Mouse (Mus musculus) cortical plate, adult 2 months (tissue): ENCODE data around the gene P3h2. TPM values are rescaled to one million over a fixed set of nuclear protein-coding genes. Genes with fewer than 3 reads are reported as not detected.

Experiments used
- H3K27ac ChIP-seq: fragments of 200-500 bp; 2 replicates; pipeline ENCODE4 v1.5.1; 2012; ENCODE audit warnings: low read length, control low read depth, inconsistent platforms; ENCODE audit not compliant: insufficient read depth
- H3K4me1 ChIP-seq: fragments of 200-500 bp; 2 replicates; pipeline ENCODE4 v1.6.1; 2011; ENCODE audit warnings: low read length; ENCODE audit not compliant: control insufficient read depth, insufficient read depth
- H3K4me3 ChIP-seq: fragments of 200-500 bp; 2 replicates; pipeline ENCODE4 v1.5.1; 2011; ENCODE audit warnings: mild to moderate bottlenecking, low read length, control low read depth; ENCODE audit not compliant: insufficient read depth
- CTCF ChIP-seq: fragments of 200-500 bp; IDR thresholded peaks from 2 replicates; pipeline ENCODE4 v1.5.1; 2011; ENCODE audit warnings: mild to moderate bottlenecking, control low read depth, low read length; ENCODE audit not compliant: insufficient read depth; ENCODE audit errors: extremely low read depth
- POLR2A ChIP-seq: fragments of 200-500 bp; IDR thresholded peaks from 2 replicates; pipeline ENCODE4 v1.6.1; 2011; ENCODE audit warnings: mild to moderate bottlenecking, low read length, control low read depth; ENCODE audit not compliant: insufficient read depth; ENCODE audit errors: extremely low read depth
- polyA plus RNA-seq: library from polyadenylated mRNA; depleted of rRNA; stranded (reverse); fragments of >200 nt; gene quantifications from 2 replicates; pipeline ENCODE4 v1.2.3, GENCODE M21; 2012

Gene P3h2
- polyA plus RNA-seq, 1 experiment = 1.9 TPM

GRCm38 (mm10) chr16:25945151-25945955, 160.2 kb downstream of the P3h2 start:
- H3K4me3 ChIP-seq = no peak overlapping the region
- H3K27ac ChIP-seq = no peak overlapping the region
- no peak for TF ChIP-seq CTCF
- no peak for TF ChIP-seq POLR2A
- H3K4me1 ChIP-seq = no peaks in the 10 kb centered on the region

- H3K27ac ChIP-seq = no peak overlapping the region
- TF ChIP-seq CTCF (no peak), POLR2A (no peak)
- H3K4me3 ChIP-seq = no peak overlapping the region
- H3K4me1 ChIP-seq = no peaks in the 10 kb centered on the region
Measured at GRCm38 (mm10) chr16:25942261-25942660, 163.3 kb downstream of the P3h2 start.

- no peaks in the 10 kb centered on the region for H3K4me1 ChIP-seq
- TF ChIP-seq POLR2A = no peak
- TF ChIP-seq CTCF = no peak
- H3K4me3 ChIP-seq = no peak overlapping the region
- H3K27ac ChIP-seq = no peak overlapping the region
Measured at GRCm38 (mm10) chr16:25934181-25934580, 171.4 kb downstream of the P3h2 start.

- H3K27ac ChIP-seq = no peak overlapping the region
- no peaks in the 10 kb centered on the region for H3K4me1 ChIP-seq
- no peak overlapping the region for H3K4me3 ChIP-seq
- TF ChIP-seq POLR2A (no peak), CTCF (no peak)
Measured at GRCm38 (mm10) chr16:25912185-25912584, 193.4 kb downstream of the P3h2 start.
